Mouse (Mus musculus): ENCODE data around the gene Tmcc1. TPM values are rescaled to one million over a fixed set of nuclear protein-coding genes. Genes with fewer than 3 reads are reported as not detected.

The Tmcc1 gene
- polyA plus RNA-seq, 1 experiment: 48.7 TPM

DNA sequence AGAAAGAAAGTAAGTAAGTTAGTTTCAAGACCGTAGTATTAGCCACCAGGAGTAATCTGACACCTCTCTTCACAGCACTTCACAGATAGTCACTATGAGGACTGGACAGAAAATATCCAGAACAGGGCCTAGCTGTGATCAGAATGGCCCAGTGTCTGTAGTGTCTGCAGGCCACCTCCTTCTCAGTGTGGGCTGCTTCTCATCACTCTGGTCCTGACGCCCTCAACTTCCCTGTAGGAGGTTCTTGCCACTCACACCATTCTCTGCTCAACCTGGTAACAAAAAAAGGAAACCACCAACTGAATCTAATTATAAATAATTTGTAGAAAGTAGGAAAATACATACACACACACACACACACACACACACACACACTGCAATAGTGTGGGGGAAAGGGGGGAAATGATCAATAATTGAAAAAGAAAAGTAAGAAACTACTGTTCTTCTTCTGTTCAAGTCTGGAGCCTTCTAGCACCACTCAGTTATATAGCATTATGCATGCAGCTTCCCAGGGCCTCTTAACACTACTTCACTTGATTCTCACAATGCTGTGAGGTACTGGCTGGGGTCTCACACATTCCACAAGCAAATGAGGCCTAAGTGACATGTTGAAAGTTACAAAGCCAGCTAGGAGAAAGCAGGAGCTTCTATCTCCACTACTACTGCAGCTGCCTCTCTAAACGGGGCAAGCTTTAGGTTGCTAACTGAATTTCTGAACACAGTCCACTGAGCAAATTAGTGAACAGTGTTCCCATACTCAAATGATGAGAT is 38.2 kb downstream of the Tmcc1 start:
- Histone ChIP-seq H3K27ac (ENCODE audit: insufficient read depth, low read length) (no peak overlapping the region), H3K4me1 (ENCODE audit: control insufficient read depth, insufficient read depth, low read length) (peaks cover 5% of the 10 kb centered on the region; the same call in 1 of the 2 replicates)
- TF ChIP-seq CTCF (IDR thresholded peaks at IDR 0.05; ENCODE audit: extremely low read depth, insufficient read depth, low read length) (no peak), POLR2A (IDR thresholded peaks at IDR 0.05; ENCODE audit: extremely low read depth, insufficient read depth, low read length) (no peak)

DNA sequence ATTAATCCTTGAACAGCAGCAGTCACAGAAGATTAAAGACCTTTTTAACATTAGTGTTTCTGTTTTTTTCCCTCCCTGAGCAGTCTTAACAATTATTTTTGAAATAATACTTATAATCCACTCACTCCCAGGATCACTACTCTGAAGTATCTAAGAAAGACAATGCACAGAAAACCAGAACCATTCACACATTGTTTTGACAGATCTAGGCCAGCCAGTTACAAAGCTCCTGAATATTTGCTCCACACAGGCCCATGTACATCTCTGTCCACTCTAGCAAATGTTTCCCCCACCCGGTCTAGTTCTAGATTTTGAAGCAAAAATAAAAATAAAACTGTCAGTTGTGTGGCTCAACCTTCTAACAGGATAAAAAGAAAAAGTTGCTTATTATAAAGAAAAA is 45.9 kb downstream of the Tmcc1 start:
- Histone ChIP-seq H3K4me1 (ENCODE audit: control insufficient read depth, insufficient read depth, low read length) (no peaks in the 10 kb centered on the region), H3K27ac (ENCODE audit: insufficient read depth, low read length) (no peak overlapping the region), H3K4me3 (ENCODE audit: insufficient read depth, low read length) (no peak overlapping the region)
- TF ChIP-seq CTCF (IDR thresholded peaks at IDR 0.05; ENCODE audit: extremely low read depth, insufficient read depth, low read length): no peak
- no peak for TF ChIP-seq POLR2A (IDR thresholded peaks at IDR 0.05; ENCODE audit: extremely low read depth, insufficient read depth, low read length)

More for the DNA sequence above, 38.2 kb downstream of the Tmcc1 start:
- no peak overlapping the region for H3K4me3 ChIP-seq (ENCODE audit: insufficient read depth, low read length)

DNA sequence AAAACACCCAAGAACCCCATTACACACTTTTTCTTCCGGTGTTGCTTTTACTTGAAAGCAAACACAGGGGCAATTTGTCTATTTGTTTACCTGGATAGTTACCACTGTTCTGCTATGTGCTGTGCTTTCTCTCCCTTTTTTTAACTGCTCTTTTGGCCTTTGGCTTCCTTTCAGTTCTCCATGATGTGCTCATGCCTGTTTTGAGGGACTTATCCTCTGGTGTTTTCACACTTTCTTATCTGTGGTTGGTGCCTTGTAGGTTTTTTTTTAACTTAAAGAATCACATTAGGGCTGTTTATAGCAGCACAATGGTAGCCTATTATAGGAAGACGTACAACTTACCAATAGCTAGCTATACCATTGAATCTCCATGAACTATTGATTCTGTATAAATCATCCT is 51.6 kb downstream of the Tmcc1 start:
- Histone ChIP-seq H3K4me1 (ENCODE audit: control insufficient read depth, insufficient read depth, low read length) (peaks cover 2% of the 10 kb centered on the region; the same call in 1 of the 2 replicates), H3K27ac (ENCODE audit: insufficient read depth, low read length) (peak overlapping the region; percentile 87), H3K4me3 (ENCODE audit: insufficient read depth, low read length) (no peak overlapping the region)
- TF ChIP-seq POLR2A (IDR thresholded peaks at IDR 0.05; ENCODE audit: extremely low read depth, insufficient read depth, low read length): no peak
- TF ChIP-seq CTCF (IDR thresholded peaks at IDR 0.05; ENCODE audit: extremely low read depth, insufficient read depth, low read length): no peak

DNA sequence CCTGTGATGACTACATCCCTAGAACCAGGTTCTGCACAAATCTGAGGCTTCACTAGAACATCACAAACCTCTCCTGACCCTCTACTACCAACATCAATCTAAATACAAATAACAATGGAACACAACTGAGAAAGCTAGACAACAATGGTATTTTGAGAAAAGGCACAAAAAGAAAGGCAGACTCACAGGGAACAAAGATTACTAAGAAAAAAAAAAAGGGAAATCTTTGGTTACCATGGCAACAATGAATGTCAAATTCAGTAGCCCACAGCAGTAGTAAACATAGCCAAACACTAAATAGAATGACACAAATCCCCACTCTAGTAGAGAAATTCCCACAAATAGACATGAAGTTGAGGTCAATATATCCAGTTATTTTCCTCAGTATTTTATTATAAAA is 52.5 kb downstream of the Tmcc1 start:
- TF ChIP-seq CTCF (IDR thresholded peaks at IDR 0.05; ENCODE audit: extremely low read depth, insufficient read depth, low read length) (no peak), POLR2A (IDR thresholded peaks at IDR 0.05; ENCODE audit: extremely low read depth, insufficient read depth, low read length) (no peak)
- peaks cover 2% of the 10 kb centered on the region for H3K4me1 ChIP-seq (ENCODE audit: control insufficient read depth, insufficient read depth, low read length)
- no peak overlapping the region for H3K4me3 ChIP-seq (ENCODE audit: insufficient read depth, low read length)
- H3K27ac ChIP-seq (ENCODE audit: insufficient read depth, low read length): no peak overlapping the region

DNA sequence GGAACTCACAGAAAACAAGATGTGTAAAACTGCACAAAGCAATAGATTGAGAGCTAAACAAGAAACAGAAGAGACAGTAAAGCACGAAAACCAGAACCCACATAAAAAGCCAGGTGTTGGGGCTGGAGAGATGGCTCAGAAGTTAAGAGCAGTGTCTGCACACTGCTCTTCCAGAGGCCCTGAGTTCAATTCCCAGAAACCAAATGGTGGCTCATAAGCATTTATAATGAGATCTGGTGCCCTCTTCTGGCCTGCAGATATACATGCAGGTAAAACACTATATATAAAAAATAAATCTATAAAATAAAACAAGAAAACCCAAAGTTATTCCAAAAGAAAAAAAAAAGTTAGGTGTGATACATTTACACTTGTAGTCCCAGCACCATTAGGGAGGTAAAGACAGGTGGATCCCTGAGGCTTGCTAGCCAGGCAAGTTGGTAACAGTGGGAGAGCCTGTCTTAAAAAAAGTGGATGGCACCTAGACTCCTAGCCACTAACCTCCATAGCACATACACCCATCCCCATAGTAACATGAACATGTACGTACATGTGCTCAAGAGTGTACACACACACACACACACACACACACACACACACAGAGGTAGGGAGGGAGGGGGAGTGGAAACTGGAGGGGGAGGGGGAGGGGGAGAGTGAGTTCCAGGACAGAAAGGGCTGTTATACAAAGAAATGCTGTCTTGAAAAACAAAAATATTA is 54.0 kb downstream of the Tmcc1 start:
- TF ChIP-seq CTCF (IDR thresholded peaks at IDR 0.05; ENCODE audit: extremely low read depth, insufficient read depth, low read length) (no peak), POLR2A (IDR thresholded peaks at IDR 0.05; ENCODE audit: extremely low read depth, insufficient read depth, low read length) (no peak)
- no peak overlapping the region for H3K4me3 ChIP-seq (ENCODE audit: insufficient read depth, low read length)
- H3K27ac ChIP-seq (ENCODE audit: insufficient read depth, low read length): no peak overlapping the region
- H3K4me1 ChIP-seq (ENCODE audit: control insufficient read depth, insufficient read depth, low read length): peaks cover 2% of the 10 kb centered on the region

DNA sequence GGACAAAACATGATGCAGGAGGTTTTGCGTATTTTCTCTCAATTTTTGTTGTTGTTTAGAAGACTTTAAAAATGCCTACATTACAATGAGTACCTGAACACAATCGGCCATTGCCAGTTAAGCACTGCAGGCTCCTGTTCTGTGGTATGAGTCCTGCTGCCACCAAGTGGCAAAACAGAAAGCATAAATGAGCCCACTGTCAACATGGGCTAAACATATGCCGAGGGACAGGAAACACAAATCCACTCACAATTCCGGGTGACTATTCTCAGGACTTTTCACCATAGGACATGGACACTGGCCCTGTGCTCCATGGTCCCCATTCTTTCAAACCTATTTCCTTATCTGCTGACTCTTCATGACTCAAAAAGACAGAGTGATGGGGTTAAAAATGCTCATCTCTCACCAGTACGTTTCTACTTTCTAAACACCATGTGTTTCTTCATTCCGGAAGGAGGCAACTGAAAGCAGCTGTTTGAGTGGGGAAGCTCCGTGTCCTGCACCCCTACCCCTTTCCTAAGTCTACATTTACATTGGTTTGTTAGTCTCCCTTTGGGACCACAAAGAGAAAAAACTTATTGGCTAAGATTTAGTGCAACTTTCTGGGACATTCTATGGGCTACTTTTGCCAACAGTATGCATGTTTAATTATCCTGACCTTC is 57.2 kb downstream of the Tmcc1 start:
- TF ChIP-seq POLR2A (IDR thresholded peaks at IDR 0.05; ENCODE audit: extremely low read depth, insufficient read depth, low read length): no peak
- peak; percentile 54 for TF ChIP-seq CTCF (IDR thresholded peaks at IDR 0.05; ENCODE audit: extremely low read depth, insufficient read depth, low read length)
- Histone ChIP-seq H3K4me3 (ENCODE audit: insufficient read depth, low read length) (no peak overlapping the region), H3K27ac (ENCODE audit: insufficient read depth, low read length) (no peak overlapping the region), H3K4me1 (ENCODE audit: control insufficient read depth, insufficient read depth, low read length) (peaks cover 1% of the 10 kb centered on the region; the same call in 1 of the 2 replicates)

DNA sequence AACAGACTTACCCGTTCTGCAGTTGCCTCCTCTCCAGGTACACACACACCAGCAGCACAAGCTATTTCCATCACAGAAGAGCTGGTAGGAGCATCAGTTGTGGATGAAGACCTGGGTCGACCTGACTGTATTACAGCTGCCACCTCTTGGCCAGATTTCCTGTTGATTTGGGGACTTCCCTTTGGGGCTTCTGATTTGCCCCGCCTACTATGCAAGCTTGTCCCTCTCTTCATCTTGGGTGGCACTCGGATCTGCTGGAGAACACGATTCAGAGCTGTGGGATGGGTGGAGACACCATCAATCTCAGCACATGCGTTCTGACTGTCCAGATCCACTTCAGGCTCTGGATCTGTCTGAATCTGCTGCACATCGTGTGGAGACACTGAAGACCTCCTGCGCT is 59.5 kb downstream of the Tmcc1 start:
- Histone ChIP-seq H3K4me1 (ENCODE audit: control insufficient read depth, insufficient read depth, low read length) (peaks cover 1% of the 10 kb centered on the region; the same call in 1 of the 2 replicates), H3K27ac (ENCODE audit: insufficient read depth, low read length) (no peak overlapping the region), H3K4me3 (ENCODE audit: insufficient read depth, low read length) (no peak overlapping the region)
- TF ChIP-seq POLR2A (IDR thresholded peaks at IDR 0.05; ENCODE audit: extremely low read depth, insufficient read depth, low read length) (no peak), CTCF (IDR thresholded peaks at IDR 0.05; ENCODE audit: extremely low read depth, insufficient read depth, low read length) (no peak)

DNA sequence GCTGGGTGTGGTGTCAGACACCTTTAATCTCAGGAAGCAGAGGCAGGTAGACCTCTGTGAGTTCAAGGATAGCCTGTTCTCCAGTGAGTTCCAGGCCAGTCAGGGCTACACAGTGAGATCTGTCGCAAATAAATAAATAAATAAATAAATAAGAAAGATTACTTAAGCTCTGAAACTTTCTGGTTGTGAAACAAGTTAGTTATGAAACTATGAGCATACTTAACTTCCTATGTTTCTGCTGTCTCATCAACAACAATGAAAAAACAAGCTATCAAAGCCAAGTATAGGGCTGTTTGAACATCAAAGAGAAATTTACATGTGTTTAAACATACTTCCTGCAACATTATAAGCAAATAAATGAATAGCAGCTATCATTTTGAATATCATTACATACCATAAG is 61.5 kb downstream of the Tmcc1 start:
- no peak overlapping the region for H3K4me3 ChIP-seq (ENCODE audit: insufficient read depth, low read length)
- H3K4me1 ChIP-seq (ENCODE audit: control insufficient read depth, insufficient read depth, low read length): peaks cover 1% of the 10 kb centered on the region; the same call in 1 of the 2 replicates
- H3K27ac ChIP-seq (ENCODE audit: insufficient read depth, low read length): no peak overlapping the region
- TF ChIP-seq CTCF (IDR thresholded peaks at IDR 0.05; ENCODE audit: extremely low read depth, insufficient read depth, low read length) (no peak), POLR2A (IDR thresholded peaks at IDR 0.05; ENCODE audit: extremely low read depth, insufficient read depth, low read length) (no peak)

DNA sequence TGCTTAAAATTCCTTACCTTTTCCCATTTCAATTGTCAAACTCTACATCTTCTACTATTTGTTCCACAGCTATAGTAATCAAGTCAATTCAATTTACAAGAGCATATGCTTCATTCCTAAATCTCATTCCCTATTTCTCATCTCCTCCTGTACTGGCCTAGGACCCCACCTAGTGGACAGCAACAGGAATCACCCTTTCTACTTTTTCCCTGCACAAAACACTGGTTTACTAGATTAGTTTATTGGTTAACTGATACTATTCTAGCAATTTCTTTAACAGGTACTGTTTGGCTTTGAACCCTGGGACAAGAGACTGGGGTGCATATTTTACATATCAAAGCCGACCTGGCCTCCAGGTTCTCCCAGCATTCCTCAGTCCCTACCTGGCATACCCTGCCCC is 64.6 kb downstream of the Tmcc1 start:
- no peak overlapping the region for H3K4me3 ChIP-seq (ENCODE audit: insufficient read depth, low read length)
- TF ChIP-seq POLR2A (IDR thresholded peaks at IDR 0.05; ENCODE audit: extremely low read depth, insufficient read depth, low read length) (no peak), CTCF (IDR thresholded peaks at IDR 0.05; ENCODE audit: extremely low read depth, insufficient read depth, low read length) (peak; percentile 54; the same call in 1 of the 2 replicates)
- peaks cover 4% of the 10 kb centered on the region; the same call in 1 of the 2 replicates for H3K4me1 ChIP-seq (ENCODE audit: control insufficient read depth, insufficient read depth, low read length)
- no peak overlapping the region for H3K27ac ChIP-seq (ENCODE audit: insufficient read depth, low read length)
